Mouse (Mus musculus): Measurements from ENCODE around the gene Rps2. TPM values are rescaled to one million over a fixed set of nuclear protein-coding genes. Genes with fewer than 3 reads are reported as not detected.

Rps2 gene
- polyA plus RNA-seq, 1 experiment from 2014 or later = 856 TPM

GRCm38 (mm10) chr17:24734513-24734912 is 16.6 kb downstream of the Rps2 start:
- Histone ChIP-seq H3K9ac (replicated peaks) (no peak overlapping the region), H3K27ac (ENCODE audit: low read depth) (no peak overlapping the region), H3K4me1 (ENCODE audit: insufficient read depth) (peaks cover 23% of the 10 kb centered on the region), H3K4me2 (ENCODE audit: low read depth, low read length) (no peak overlapping the region), H3K9me3 (ENCODE audit: low read length) (no peaks in the 10 kb centered on the region), H3K36me3 (replicated peaks; ENCODE audit: insufficient read depth, low read length) (peaks cover 4% of the 10 kb centered on the region), H3K27me3 (ENCODE audit: insufficient read depth, low read length) (no peaks in the 10 kb centered on the region), H3K4me3 (ENCODE audit: low read depth, low read length) (no peak overlapping the region)
- 85% methylated on average over 1 of the region's 1 CpGs for WGBS (ENCODE audit: insufficient replicate concordance)
- peak; percentile 24 for TF ChIP-seq CTCF (IDR thresholded peaks at IDR 0.05; ENCODE audit: low read depth)
- no peak for TF ChIP-seq EP300 (IDR thresholded peaks at IDR 0.05; ENCODE audit: low read depth)
- DNase-seq = no peak
- no peak for ATAC-seq

- H3K27me3 ChIP-seq (ENCODE audit: insufficient read depth, low read length) = no peaks in the 10 kb centered on the region
- H3K4me2 ChIP-seq (ENCODE audit: low read depth, low read length) = peak overlapping the region; percentile 98
- peaks cover 27% of the 10 kb centered on the region for H3K4me1 ChIP-seq (ENCODE audit: insufficient read depth)
- TF ChIP-seq EP300 (IDR thresholded peaks at IDR 0.05; ENCODE audit: low read depth) = no peak
- no peak for TF ChIP-seq CTCF (IDR thresholded peaks at IDR 0.05; ENCODE audit: low read depth)
- H3K4me3 ChIP-seq (ENCODE audit: low read depth, low read length) = peak overlapping the region; percentile 90
- H3K27ac ChIP-seq (ENCODE audit: low read depth) = peak overlapping the region; percentile 78
- peak overlapping the region; percentile 92 for H3K9ac ChIP-seq (replicated peaks)
- peak; percentile 15 for DNase-seq
- 82% methylated on average over 7 of the region's 7 CpGs for WGBS (ENCODE audit: insufficient replicate concordance)
- H3K36me3 ChIP-seq (replicated peaks; ENCODE audit: insufficient read depth, low read length) = peaks cover 13% of the 10 kb centered on the region
- H3K9me3 ChIP-seq (ENCODE audit: low read length) = no peaks in the 10 kb centered on the region
- ATAC-seq = no peak
Measured at GRCm38 (mm10) chr17:24735446-24735845, 17.5 kb downstream of the Rps2 start.

- peaks cover 20% of the 10 kb centered on the region for H3K36me3 ChIP-seq (replicated peaks; ENCODE audit: insufficient read depth, low read length)
- H3K4me1 ChIP-seq (ENCODE audit: insufficient read depth) = peaks cover 27% of the 10 kb centered on the region
- DNase-seq (peak; percentile 99), ATAC-seq (peak; percentile 96)
- H3K27ac ChIP-seq (ENCODE audit: low read depth) = peak within 1 kb of the TSS; percentile 98
- H3K9me3 ChIP-seq (ENCODE audit: low read length) = no peaks in the 10 kb centered on the region
- TF ChIP-seq EP300 (IDR thresholded peaks at IDR 0.05; ENCODE audit: low read depth) = no peak; the same call in 1 of the 2 replicates
- no peak for TF ChIP-seq CTCF (IDR thresholded peaks at IDR 0.05; ENCODE audit: low read depth)
- H3K27me3 ChIP-seq (ENCODE audit: insufficient read depth, low read length) = no peaks in the 10 kb centered on the region
- H3K4me3 ChIP-seq (ENCODE audit: low read depth, low read length) = peak within 1 kb of the TSS; percentile 90
- peak within 1 kb of the TSS; percentile 92 for H3K9ac ChIP-seq (replicated peaks)
- WGBS (ENCODE audit: insufficient replicate concordance) = under 1% methylated on average over 29 of the region's 29 CpGs
- H3K4me2 ChIP-seq (ENCODE audit: low read depth, low read length) = peak within 1 kb of the TSS; percentile 98
Measured at GRCm38 (mm10) chr17:24736330-24737051, 18.6 kb downstream of the Rps2 start, which contains the start of gene Msrb1. Gene Msrb1 (plus strand): TSS chr17:24736642.

- peak overlapping the region; percentile 98 for H3K4me2 ChIP-seq (ENCODE audit: low read depth, low read length)
- ATAC-seq (peak; percentile 6; the same call in 1 of the 2 replicates), DNase-seq (peak; percentile 36)
- peaks cover 30% of the 10 kb centered on the region for H3K4me1 ChIP-seq (ENCODE audit: insufficient read depth)
- peak; percentile 46 for TF ChIP-seq CTCF (IDR thresholded peaks at IDR 0.05; ENCODE audit: low read depth)
- TF ChIP-seq EP300 (IDR thresholded peaks at IDR 0.05; ENCODE audit: low read depth) = no peak
- H3K9me3 ChIP-seq (ENCODE audit: low read length) = no peaks in the 10 kb centered on the region
- peaks cover 24% of the 10 kb centered on the region for H3K36me3 ChIP-seq (replicated peaks; ENCODE audit: insufficient read depth, low read length)
- H3K27me3 ChIP-seq (ENCODE audit: insufficient read depth, low read length) = no peaks in the 10 kb centered on the region
- WGBS (ENCODE audit: insufficient replicate concordance) = 20% methylated on average over 8 of the region's 8 CpGs
- H3K4me3 ChIP-seq (ENCODE audit: low read depth, low read length) = peak overlapping the region; percentile 90
- H3K27ac ChIP-seq (ENCODE audit: low read depth) = peak overlapping the region; percentile 98
- peak overlapping the region; percentile 92 for H3K9ac ChIP-seq (replicated peaks)
Measured at GRCm38 (mm10) chr17:24737135-24737810, 19.4 kb downstream of the Rps2 start.

GRCm38 (mm10) chr17:24738238-24738637 is 20.3 kb downstream of the Rps2 start:
- Histone ChIP-seq H3K9me3 (ENCODE audit: low read length) (no peaks in the 10 kb centered on the region), H3K9ac (replicated peaks) (peak overlapping the region; percentile 92), H3K4me1 (ENCODE audit: insufficient read depth) (peaks cover 36% of the 10 kb centered on the region), H3K27me3 (ENCODE audit: insufficient read depth, low read length) (no peaks in the 10 kb centered on the region), H3K36me3 (replicated peaks; ENCODE audit: insufficient read depth, low read length) (peaks cover 30% of the 10 kb centered on the region), H3K27ac (ENCODE audit: low read depth) (peak overlapping the region; percentile 98), H3K4me3 (ENCODE audit: low read depth, low read length) (peak overlapping the region; percentile 90), H3K4me2 (ENCODE audit: low read depth, low read length) (peak overlapping the region; percentile 98)
- DNase-seq (peak; percentile 60), ATAC-seq (no peak)
- TF ChIP-seq EP300 (IDR thresholded peaks at IDR 0.05; ENCODE audit: low read depth) (no peak), CTCF (IDR thresholded peaks at IDR 0.05; ENCODE audit: low read depth) (no peak)
- WGBS (ENCODE audit: insufficient replicate concordance) = 62% methylated on average over 4 of the region's 4 CpGs

GRCm38 (mm10) chr17:24739926-24740325 is 22.0 kb downstream of the Rps2 start:
- H3K4me1 ChIP-seq (ENCODE audit: insufficient read depth) = peaks cover 36% of the 10 kb centered on the region
- H3K27ac ChIP-seq (ENCODE audit: low read depth) = no peak overlapping the region
- TF ChIP-seq EP300 (IDR thresholded peaks at IDR 0.05; ENCODE audit: low read depth) (no peak), CTCF (IDR thresholded peaks at IDR 0.05; ENCODE audit: low read depth) (no peak)
- H3K36me3 ChIP-seq (replicated peaks; ENCODE audit: insufficient read depth, low read length) = peaks cover 31% of the 10 kb centered on the region
- ATAC-seq (no peak), DNase-seq (no peak)
- no peak overlapping the region for H3K4me2 ChIP-seq (ENCODE audit: low read depth, low read length)
- no peaks in the 10 kb centered on the region for H3K9me3 ChIP-seq (ENCODE audit: low read length)
- no peak overlapping the region for H3K4me3 ChIP-seq (ENCODE audit: low read depth, low read length)
- no peaks in the 10 kb centered on the region for H3K27me3 ChIP-seq (ENCODE audit: insufficient read depth, low read length)
- H3K9ac ChIP-seq (replicated peaks) = no peak overlapping the region
- 71% methylated on average over 8 of the region's 8 CpGs for WGBS (ENCODE audit: insufficient replicate concordance)

Measured in liver, postnatal 0 days (tissue).